Mouse (Mus musculus) adrenal gland, postnatal 14 days (tissue): ENCODE results near the gene Gpatch2. TPM values are rescaled to one million over a fixed set of nuclear protein-coding genes. Genes with fewer than 3 reads are reported as not detected.

Source experiments
- DNase-seq: peaks from one replicate; pipeline ENCODE4 v3.0.0; 2021; ENCODE audit warnings: mixed read lengths
- long read RNA-seq, 2 experiments: library from polyadenylated mRNA; stranded (forward); transcript quantifications; one replicate each; pipeline ENCODE4 v2.0.0; 2021
- total RNA-seq: library from RNA; stranded (reverse); gene quantifications from 2 replicates; pipeline ENCODE4 v1.2.3, GENCODE M21; 2021

Gpatch2 gene
- 23.4 and 25.0 TPM in 2 replicates for total RNA-seq
- long read RNA-seq, experiment 1, full-length matches to known transcripts = 7 of 17 reads
- long read RNA-seq, experiment 1, partial matches to known transcripts = 1 of 17 reads
- long read RNA-seq, experiment 1, other reads (novel, unspliced or antisense) = 9 of 17 reads
- long read RNA-seq, experiment 2, full-length matches to known transcripts = 7 of 13 reads
- long read RNA-seq, experiment 2, partial matches to known transcripts = 2 of 13 reads
- long read RNA-seq, experiment 2, other reads (novel, unspliced or antisense) = 4 of 13 reads

- peak; percentile 88 for DNase-seq
Measured at GRCm38 (mm10) chr1:187215181-187216116, at the start of gene Gpatch2, which contains the start of gene Spata17. Gpatch2 (plus strand) TSS chr1:187215508. Spata17 (minus strand) TSS chr1:187215465.

DNA sequence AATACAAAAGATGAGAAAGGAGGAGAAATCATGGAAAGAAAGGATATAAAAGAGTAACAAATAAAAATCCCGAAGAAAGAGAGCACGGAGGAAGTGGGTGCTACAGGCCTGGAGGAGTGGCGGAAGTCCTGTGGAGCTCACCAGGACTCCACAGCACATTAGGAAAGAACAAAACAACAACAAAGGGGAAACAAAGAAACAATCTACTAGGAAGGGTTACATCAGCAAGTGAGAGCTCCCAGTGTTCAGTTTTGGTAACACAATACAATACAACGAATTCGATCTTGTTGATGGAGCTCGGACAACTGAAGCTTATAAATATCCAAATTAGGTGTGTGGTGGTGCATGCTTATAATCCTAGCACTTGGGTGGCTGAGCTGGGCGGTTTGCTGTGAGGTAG lies 45.7 kb upstream of the Gpatch2 start:
- DNase-seq = no peak

GRCm38 (mm10) chr1:187170361-187170760 lies 44.9 kb upstream of the Gpatch2 start:
- DNase-seq = no peak

DNA sequence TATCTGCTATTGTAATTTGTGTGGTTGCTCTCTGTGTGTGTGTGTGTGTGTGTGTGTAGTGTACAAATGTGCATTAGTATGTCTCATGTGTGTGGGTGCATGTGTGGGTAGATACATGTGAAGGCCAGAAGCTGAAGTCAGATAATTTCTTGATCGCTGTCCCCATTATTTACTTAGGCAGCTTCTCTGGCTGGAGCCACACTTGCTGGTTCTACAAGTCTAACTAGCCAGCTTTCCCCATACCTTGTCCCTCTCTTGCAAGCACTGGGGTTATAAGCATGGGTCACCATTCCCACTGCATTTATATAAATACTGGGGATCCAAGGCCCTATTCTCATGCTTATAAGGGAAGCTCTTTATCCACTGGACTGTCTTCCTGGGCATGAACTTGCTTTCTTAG lies 39.3 kb upstream of the Gpatch2 start:
- no peak for DNase-seq

GRCm38 (mm10) chr1:187178546-187178945 lies 36.8 kb upstream of the Gpatch2 start:
- no peak for DNase-seq

DNA sequence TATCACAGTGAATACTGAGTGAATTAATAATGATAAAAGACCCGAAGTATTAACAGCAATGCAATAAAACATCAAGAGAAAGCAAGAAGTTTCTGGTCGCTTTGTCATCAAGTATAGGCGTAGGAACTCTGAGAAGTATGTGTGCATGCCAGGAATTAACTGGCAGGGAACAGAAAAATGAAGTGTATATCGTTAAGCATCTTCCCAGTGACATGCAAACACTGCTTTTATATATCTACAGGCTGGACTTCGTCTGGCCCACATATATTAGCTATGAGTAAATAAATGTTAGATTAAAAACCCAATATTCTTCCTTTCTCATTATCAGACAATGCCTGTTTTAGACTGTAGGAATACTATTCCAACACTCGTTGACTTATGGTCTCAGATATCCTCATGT lies 9.8 kb upstream of the Gpatch2 start:
- no peak for DNase-seq

DNA sequence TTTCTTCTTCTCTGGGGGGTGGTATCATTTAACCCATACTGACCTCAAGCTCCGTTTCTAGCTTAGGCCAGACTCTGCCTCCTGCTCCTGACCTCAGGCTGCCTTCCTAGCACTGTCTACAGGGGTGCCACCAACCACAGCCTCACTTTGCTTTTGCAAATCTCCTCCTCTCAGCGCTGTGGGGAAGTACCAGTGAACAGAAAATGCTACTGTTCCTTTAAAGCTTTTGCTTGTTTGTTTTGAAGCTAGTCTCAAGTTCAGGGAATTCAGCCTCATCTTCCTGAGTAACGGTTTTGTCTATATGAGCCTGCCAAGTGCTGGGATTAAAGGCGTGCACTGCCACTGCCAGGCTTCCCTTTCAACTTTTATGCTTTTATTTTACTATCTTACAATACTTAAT lies 5.8 kb upstream of the Gpatch2 start:
- no peak for DNase-seq

- DNase-seq = no peak
Measured at GRCm38 (mm10) chr1:187210736-187211135, 4.6 kb upstream of the Gpatch2 start.

GRCm38 (mm10) chr1:187216620-187217410 lies 1.5 kb downstream of the Gpatch2 start:
- DNase-seq = no peak

GRCm38 (mm10) chr1:187220756-187221155 lies 5.4 kb downstream of the Gpatch2 start:
- no peak for DNase-seq

DNA sequence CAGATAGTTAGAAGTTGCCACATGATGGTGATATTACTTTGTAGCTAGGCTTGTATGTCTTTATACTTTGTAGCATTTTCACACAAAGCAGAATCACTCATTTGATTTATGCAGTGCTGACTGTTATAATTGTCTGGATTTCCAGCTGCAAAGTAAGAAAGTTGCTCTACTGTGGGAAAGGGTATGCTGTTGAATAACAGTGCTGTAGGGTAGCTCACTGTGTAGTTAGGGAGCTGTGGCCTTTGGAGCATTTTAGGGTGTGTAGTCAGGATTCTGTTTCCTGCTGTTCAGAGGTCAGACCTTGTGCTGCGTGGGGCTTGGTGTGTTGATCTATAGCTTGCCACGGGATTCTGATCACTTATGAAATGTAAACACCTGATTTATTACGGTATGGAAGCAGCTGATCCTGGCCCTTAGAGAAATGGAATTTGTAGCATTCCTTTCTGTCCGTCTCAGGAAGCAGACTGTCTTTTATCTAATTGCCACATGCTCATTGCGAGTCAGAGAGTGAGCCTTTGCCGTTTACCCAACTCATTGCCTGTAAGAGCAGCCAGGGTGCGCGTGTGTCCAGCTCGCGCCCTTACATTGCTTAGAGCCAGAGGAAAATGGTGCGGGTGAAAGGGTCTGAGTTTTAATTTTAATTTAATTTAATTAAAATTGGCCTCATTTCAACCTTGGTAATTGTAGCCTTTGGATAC lies 11.2 kb downstream of the Gpatch2 start:
- DNase-seq = no peak

GRCm38 (mm10) chr1:187228414-187229146 lies 13.3 kb downstream of the Gpatch2 start:
- DNase-seq = no peak

DNA sequence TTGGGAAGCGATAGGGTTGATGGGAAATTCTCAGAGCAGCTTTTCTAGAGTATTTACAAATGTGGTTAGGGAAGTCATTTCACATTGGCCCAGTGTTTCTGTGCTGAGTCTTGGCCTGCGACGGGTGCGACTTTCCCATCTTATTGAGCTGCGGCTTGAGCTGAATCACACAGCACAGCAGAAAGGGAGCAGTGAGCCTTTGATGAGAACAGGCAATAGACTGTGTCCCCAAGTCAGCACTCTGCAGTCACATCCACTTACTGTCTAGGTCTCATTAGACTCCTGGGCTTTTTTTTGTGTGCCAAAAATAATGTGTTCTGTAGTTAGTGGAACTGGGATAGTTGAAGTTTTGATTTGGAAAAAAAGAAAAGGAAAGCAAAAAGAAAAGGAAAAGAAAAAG lies 14.9 kb downstream of the Gpatch2 start:
- no peak for DNase-seq

- DNase-seq = no peak
Measured at GRCm38 (mm10) chr1:187232196-187232955, 17.1 kb downstream of the Gpatch2 start.

DNA sequence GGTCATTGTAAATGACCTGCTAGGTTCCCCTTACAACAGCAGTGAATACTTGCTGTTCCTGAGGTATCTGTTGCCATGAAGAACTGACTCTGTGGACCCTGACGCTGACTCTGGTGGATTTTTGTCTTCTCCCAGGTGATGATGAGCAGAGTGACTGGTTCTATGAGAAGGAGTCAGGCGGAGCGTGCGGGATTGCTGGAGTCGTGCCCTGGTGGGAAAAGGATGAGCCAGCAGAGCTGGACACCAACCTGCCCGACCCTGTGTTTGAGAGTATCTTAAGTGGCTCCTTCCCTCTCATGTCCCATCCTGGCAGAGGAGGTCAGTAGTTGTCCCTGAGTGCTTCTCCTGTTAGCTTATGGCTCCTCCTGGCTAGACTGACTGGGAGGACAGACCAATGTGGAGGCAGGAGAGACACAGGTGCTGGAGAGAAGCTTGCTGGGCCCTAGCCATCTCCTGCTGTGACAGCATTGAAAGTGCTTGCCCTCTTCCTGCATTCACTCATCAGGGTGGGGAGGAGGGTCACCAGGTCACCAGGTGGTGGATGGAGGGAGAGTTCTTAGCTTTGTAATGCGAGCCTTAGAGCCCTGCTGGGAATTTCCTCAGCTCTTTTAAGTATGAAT lies 17.8 kb downstream of the Gpatch2 start:
- DNase-seq = no peak

DNA sequence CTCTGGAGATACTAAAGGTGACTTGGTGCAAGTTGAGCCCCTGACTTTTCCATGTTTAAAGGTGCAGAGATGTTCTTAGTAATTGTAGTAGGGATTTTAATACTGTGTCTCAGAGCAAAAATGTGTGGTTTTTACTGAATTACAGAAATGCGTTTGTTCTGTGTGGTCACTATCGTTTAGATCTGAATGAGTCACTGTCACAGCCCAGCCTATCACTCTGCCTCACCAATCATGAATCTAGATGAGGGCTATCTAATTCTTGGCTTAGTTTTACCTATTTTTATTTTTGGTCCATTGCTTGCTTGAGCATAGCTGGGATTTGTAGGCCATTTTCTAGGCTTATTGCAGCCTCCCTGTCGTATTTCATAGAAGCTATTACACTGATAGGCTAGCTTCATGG lies 19.9 kb downstream of the Gpatch2 start:
- DNase-seq = no peak

DNA sequence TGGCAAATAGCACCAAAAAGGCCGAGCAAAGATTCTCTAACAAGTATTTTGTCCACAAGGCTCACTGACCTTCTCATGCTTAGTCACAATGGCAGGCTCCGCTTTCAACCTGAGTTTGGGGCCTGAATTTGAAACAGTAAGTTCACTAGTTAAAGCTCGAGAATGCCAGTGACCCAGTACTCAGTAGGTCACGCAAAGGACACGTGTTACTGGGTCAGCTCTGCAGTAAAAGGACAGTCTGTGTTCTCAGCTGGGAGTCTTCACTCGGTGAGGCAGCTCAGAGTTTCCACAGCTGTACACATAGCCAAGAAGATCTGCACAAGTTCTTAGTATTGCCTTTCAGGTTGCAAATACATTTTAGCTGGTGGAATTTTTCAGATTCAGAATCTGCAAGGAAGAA lies 21.0 kb downstream of the Gpatch2 start:
- DNase-seq = no peak

DNA sequence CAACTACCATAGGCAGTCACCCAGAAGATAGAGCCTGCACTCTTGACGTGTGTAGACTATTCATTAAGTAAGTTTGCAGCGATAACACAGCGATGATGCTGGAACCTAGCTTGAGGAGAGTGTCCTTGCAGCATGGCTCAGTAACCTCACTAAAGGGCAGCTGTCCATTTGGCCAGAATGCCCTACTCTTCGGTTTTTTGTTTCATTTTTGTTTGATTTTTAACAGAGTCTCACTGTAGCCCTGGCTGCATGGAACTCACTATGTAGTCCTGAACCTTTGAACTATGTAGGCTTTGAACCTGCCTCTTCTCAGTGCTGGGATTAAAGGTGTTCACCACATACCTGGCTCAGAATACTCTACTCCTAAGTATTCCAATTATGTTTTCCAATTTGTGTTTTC lies 22.8 kb downstream of the Gpatch2 start:
- no peak for DNase-seq

DNA sequence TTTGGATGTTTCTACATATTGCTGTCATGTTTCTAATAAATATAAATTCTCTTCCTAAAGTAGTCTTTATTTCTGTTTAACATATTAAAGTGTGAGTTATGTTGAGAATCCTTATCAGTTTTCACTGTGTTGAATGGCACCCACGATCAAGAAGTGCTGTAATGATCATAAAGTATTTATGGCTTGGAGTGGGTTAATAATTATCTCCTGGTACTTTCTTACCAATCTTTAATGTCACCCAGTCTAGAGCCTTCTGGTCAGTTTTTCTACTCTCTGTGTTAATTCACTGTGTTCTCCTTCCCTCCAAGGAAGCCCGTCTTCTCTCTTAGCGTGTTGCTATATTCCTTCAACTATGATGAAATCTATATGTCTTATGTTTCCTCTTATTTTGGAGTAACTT lies 25.0 kb downstream of the Gpatch2 start:
- DNase-seq = no peak

DNA sequence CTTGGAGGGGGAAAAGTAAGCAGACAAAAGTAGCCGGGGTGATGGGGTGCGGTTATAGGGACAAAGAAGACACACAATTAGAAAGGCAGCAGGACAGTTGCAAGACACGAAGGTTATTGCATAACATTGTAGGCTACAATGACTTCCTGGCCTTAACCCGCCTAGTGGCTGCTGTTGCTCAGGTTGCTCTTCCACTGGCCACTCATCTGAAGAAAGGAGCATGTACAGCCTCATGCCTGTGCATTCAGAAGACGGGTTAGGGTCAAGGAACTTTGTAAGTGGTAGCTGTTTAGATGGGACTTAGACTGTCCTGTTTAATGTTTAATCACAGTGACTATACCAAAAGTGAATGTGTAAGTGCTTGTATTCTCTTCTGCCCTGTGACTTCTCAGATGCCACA lies 26.0 kb downstream of the Gpatch2 start:
- no peak for DNase-seq
